Mouse (Mus musculus): ENCODE results near the gene Atp13a2. TPM values are rescaled to one million over a fixed set of nuclear protein-coding genes. Genes with fewer than 3 reads are reported as not detected.

Atp13a2 gene
- total and polyA plus RNA-seq, 3 experiments: 29.0 to 65.4 TPM; not detected in 1

GRCm38 (mm10) chr4:141014114-141014513 is 27.4 kb downstream of the Atp13a2 start:
- Histone ChIP-seq H3K36me3 (ENCODE audit: control insufficient read depth in 1 of 2, insufficient read depth in 2 of 2, low read length in 2 of 2) (no peaks in the 10 kb centered on the region), H3K27me3 (ENCODE audit: control insufficient read depth in 1 of 2, insufficient read depth in 2 of 2, low read length in 2 of 2) (no peaks in the 10 kb centered on the region), H3K27ac (ENCODE audit: control insufficient read depth, low read depth, low read length) (no peak overlapping the region), H3K9me3 (replicated peaks; ENCODE audit: insufficient read depth, low read length) (no peaks in the 10 kb centered on the region), H3K9ac (ENCODE audit: control insufficient read depth, low read depth, low read length, poor library complexity, severe bottlenecking) (no peak overlapping the region), H3K4me3 (ENCODE audit: control insufficient read depth in 1 of 2, insufficient read depth in 1 of 2, low read depth in 2 of 2, low read length in 2 of 2) (no peak overlapping the region), H3K79me2 (ENCODE audit: control insufficient read depth, insufficient read depth, low read length, poor library complexity) (no peaks in the 10 kb centered on the region), H3K4me1 (ENCODE audit: control insufficient read depth in 1 of 2, insufficient read depth in 2 of 2, low read length in 2 of 2) (no peaks in the 10 kb centered on the region)
- TF ChIP-seq ETS1 (IDR thresholded peaks at IDR 0.05; ENCODE audit: low read depth, low read length) (no peak), CHD2 (IDR thresholded peaks at IDR 0.05; ENCODE audit: low read length) (no peak), ZMIZ1 (IDR thresholded peaks at IDR 0.05; ENCODE audit: low read depth, low read length) (no peak), ZC3H11A (IDR thresholded peaks at IDR 0.05; ENCODE audit: low read depth, low read length) (no peak)
- DNase-seq (ENCODE audit: low read depth, low spot score): no peak

GRCm38 (mm10) chr4:141014856-141015255 is 28.2 kb downstream of the Atp13a2 start:
- Histone ChIP-seq H3K27ac (ENCODE audit: control insufficient read depth, low read depth, low read length) (no peak overlapping the region), H3K79me2 (ENCODE audit: control insufficient read depth, insufficient read depth, low read length, poor library complexity) (no peaks in the 10 kb centered on the region), H3K9ac (ENCODE audit: control insufficient read depth, low read depth, low read length, poor library complexity, severe bottlenecking) (no peak overlapping the region), H3K27me3 (ENCODE audit: control insufficient read depth in 1 of 2, insufficient read depth in 2 of 2, low read length in 2 of 2) (no peaks in the 10 kb centered on the region), H3K4me1 (ENCODE audit: control insufficient read depth in 1 of 2, insufficient read depth in 2 of 2, low read length in 2 of 2) (no peaks in the 10 kb centered on the region), H3K4me3 (ENCODE audit: control insufficient read depth in 1 of 2, insufficient read depth in 1 of 2, low read depth in 2 of 2, low read length in 2 of 2) (no peak overlapping the region), H3K9me3 (replicated peaks; ENCODE audit: insufficient read depth, low read length) (no peaks in the 10 kb centered on the region), H3K36me3 (ENCODE audit: control insufficient read depth in 1 of 2, insufficient read depth in 2 of 2, low read length in 2 of 2) (no peaks in the 10 kb centered on the region)
- TF ChIP-seq GABPA (IDR thresholded peaks at IDR 0.05; ENCODE audit: low read depth, low read length) (no peak), ZMIZ1 (IDR thresholded peaks at IDR 0.05; ENCODE audit: low read depth, low read length) (no peak), CTCF (IDR thresholded peaks at IDR 0.05 in 2 of 3, conservative IDR thresholded peaks at IDR 0.05 in 1 of 3; ENCODE audit: control insufficient read depth in 1 of 3, insufficient read depth in 1 of 3, low read depth in 2 of 3, low read length in 3 of 3, poor library complexity in 1 of 3, severe bottlenecking in 1 of 3) (no peak), SIN3A (IDR thresholded peaks at IDR 0.05; ENCODE audit: low read length) (no peak), USF2 (IDR thresholded peaks at IDR 0.05; ENCODE audit: borderline replicate concordance in 1 of 2, insufficient read depth in 1 of 2, low read depth in 1 of 2, low read length in 2 of 2) (no peak), MYC (IDR thresholded peaks at IDR 0.05; ENCODE audit: low read depth, low read length) (no peak)
- DNase-seq (ENCODE audit: low read depth, low spot score): no peak

DNA sequence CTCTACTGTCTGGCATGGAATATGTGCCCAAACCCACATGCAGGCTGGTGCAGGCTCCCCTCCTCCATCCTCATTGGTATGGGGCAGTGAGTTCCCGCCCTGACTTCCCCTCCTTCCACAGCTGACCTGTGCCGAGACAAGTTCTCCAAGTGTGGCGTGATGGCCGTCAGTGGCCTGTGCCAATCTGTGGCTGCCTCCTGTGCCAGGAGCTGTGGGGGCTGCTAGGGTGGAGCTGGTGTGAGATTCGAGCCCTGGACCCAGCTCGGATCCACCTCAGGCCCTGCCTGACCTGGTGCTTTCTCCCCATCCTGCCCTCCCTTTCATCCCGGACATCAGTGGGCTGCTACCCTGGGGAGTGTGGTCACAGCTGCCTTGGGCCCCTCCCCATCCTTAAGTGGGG is 28.7 kb downstream of the Atp13a2 start:
- TF ChIP-seq MAFK (IDR thresholded peaks at IDR 0.05; ENCODE audit: borderline replicate concordance, low read depth, low read length): no peak
- TF ChIP-seq USF1 (IDR thresholded peaks at IDR 0.05; ENCODE audit: low read depth, low read length): no peak
- TF ChIP-seq MYC (IDR thresholded peaks at IDR 0.05; ENCODE audit: low read depth, low read length): no peak
- no peak for TF ChIP-seq ETS1 (IDR thresholded peaks at IDR 0.05; ENCODE audit: low read depth, low read length)
- TF ChIP-seq CHD2 (IDR thresholded peaks at IDR 0.05; ENCODE audit: low read length): no peak
- Histone ChIP-seq H3K79me2 (ENCODE audit: control insufficient read depth, insufficient read depth, low read length, poor library complexity) (no peaks in the 10 kb centered on the region), H3K4me1 (ENCODE audit: control insufficient read depth in 1 of 2, insufficient read depth in 2 of 2, low read length in 2 of 2) (no peaks in the 10 kb centered on the region), H3K36me3 (ENCODE audit: control insufficient read depth in 1 of 2, insufficient read depth in 2 of 2, low read length in 2 of 2) (no peaks in the 10 kb centered on the region), H3K9ac (ENCODE audit: control insufficient read depth, low read depth, low read length, poor library complexity, severe bottlenecking) (no peak overlapping the region), H3K27ac (ENCODE audit: control insufficient read depth, low read depth, low read length) (no peak overlapping the region), H3K9me3 (replicated peaks; ENCODE audit: insufficient read depth, low read length) (no peaks in the 10 kb centered on the region), H3K27me3 (ENCODE audit: control insufficient read depth in 1 of 2, insufficient read depth in 2 of 2, low read length in 2 of 2) (no peaks in the 10 kb centered on the region), H3K4me3 (ENCODE audit: control insufficient read depth in 1 of 2, insufficient read depth in 1 of 2, low read depth in 2 of 2, low read length in 2 of 2) (no peak overlapping the region)
- DNase-seq (ENCODE audit: low read depth, low spot score): no peak

Measured in MEL (cell line).